Mouse (Mus musculus): ENCODE measurements around the gene Rasal2. TPM values are rescaled to one million over a fixed set of nuclear protein-coding genes. Genes with fewer than 3 reads are reported as not detected.

Gene Rasal2
- total and polyA plus RNA-seq, 3 experiments = 1.5 to 3.2 TPM; not detected in 1

DNA sequence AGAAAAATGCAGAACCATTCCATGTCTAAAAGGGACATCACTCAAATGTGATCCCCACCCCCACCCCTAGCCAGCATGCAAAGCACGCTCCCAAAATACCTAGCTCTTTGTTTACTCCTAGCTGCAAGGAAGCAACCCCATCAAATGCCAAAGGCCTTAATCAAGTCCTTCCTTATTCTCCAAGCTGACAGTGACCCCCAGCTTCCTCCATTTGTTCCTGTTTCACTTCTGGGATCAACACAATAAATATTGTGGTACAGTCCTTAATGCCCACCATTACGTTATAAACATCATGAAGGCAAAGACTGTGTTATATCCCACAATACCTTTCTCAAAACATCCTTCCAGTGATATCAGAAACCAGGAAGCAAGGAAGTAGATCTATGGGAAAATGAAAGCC, 4.2 kb upstream of the Rasal2 start:
- TF ChIP-seq ZC3H11A (IDR thresholded peaks at IDR 0.05; ENCODE audit: low read depth, low read length) = no peak
- TF ChIP-seq GABPA (IDR thresholded peaks at IDR 0.05; ENCODE audit: low read depth, low read length) = no peak
- TF ChIP-seq E2F4 (IDR thresholded peaks at IDR 0.05; ENCODE audit: borderline replicate concordance, low read depth, low read length) = no peak
- no peak for TF ChIP-seq MAX (IDR thresholded peaks at IDR 0.05; ENCODE audit: low read length)
- no peak for TF ChIP-seq USF2 (IDR thresholded peaks at IDR 0.05; ENCODE audit: borderline replicate concordance in 1 of 2, insufficient read depth in 1 of 2, low read depth in 1 of 2, low read length in 2 of 2)
- no peak for TF ChIP-seq MYB (IDR thresholded peaks at IDR 0.05; ENCODE audit: low read depth, low read length)
- TF ChIP-seq MAFK (IDR thresholded peaks at IDR 0.05; ENCODE audit: borderline replicate concordance, low read depth, low read length) = no peak
- Histone ChIP-seq H3K4me3 (ENCODE audit: control insufficient read depth in 1 of 2, insufficient read depth in 1 of 2, low read depth in 2 of 2, low read length in 2 of 2) (no peak overlapping the region), H3K36me3 (ENCODE audit: control insufficient read depth in 1 of 2, insufficient read depth in 2 of 2, low read length in 2 of 2) (peaks cover 0 to 14% of the 10 kb centered on the region in 2 experiments; a peak in 2 of 4 replicates), H3K27me3 (ENCODE audit: control insufficient read depth in 1 of 2, insufficient read depth in 2 of 2, low read length in 2 of 2) (no peaks in the 10 kb centered on the region), H3K79me2 (ENCODE audit: control insufficient read depth, insufficient read depth, low read length, poor library complexity) (peaks cover 7% of the 10 kb centered on the region; the same call in 1 of the 2 replicates), H3K4me1 (ENCODE audit: control insufficient read depth in 1 of 2, insufficient read depth in 2 of 2, low read length in 2 of 2) (peaks cover 3 to 13% of the 10 kb centered on the region in 2 experiments; a peak in 3 of 4 replicates), H3K27ac (ENCODE audit: control insufficient read depth, low read depth, low read length) (no peak overlapping the region), H3K9me3 (replicated peaks; ENCODE audit: insufficient read depth, low read length) (no peaks in the 10 kb centered on the region), H3K9ac (ENCODE audit: control insufficient read depth, low read depth, low read length, poor library complexity, severe bottlenecking) (no peak overlapping the region)
- no peak for DNase-seq (ENCODE audit: low read depth, low spot score)

DNA sequence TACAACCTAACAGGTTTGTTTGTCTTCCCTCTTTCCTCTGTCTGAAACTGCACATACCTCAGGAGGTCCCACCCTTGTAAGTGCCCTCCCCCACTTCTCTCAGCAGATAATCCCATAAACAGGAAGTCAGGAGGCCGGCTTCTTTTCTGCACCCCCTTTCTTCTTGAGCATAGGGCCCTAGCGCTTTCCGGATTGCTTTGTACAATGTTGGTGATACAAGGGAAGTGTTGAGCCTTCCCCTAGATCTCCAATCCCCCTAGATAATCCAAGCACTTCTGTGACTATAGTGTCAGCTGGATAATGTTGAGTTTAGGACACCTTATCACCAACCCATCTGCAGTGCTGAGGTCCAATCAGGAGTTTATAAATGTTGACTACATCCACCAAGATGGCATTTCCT, 3.4 kb upstream of the Rasal2 start:
- peak; percentile 28 for DNase-seq (ENCODE audit: low read depth, low spot score)
- peaks cover 0 to 15% of the 10 kb centered on the region in 2 experiments; a peak in 2 of 4 replicates for H3K36me3 ChIP-seq (ENCODE audit: control insufficient read depth in 1 of 2, insufficient read depth in 2 of 2, low read length in 2 of 2)
- H3K4me1 ChIP-seq (ENCODE audit: control insufficient read depth in 1 of 2, insufficient read depth in 2 of 2, low read length in 2 of 2) = peaks cover 3 to 13% of the 10 kb centered on the region in 2 experiments
- TF ChIP-seq JUND (IDR thresholded peaks at IDR 0.05; ENCODE audit: low read depth, low read length) (no peak), CHD1 (IDR thresholded peaks at IDR 0.05; ENCODE audit: low read depth, low read length) (no peak), POLR2AphosphoS2 (IDR thresholded peaks at IDR 0.05; ENCODE audit: low read length) (no peak), TBP (IDR thresholded peaks at IDR 0.05; ENCODE audit: low read depth, low read length) (no peak), GABPA (IDR thresholded peaks at IDR 0.05; ENCODE audit: low read depth, low read length) (no peak), NRF1 (IDR thresholded peaks at IDR 0.05; ENCODE audit: insufficient read depth, low read depth, low read length, poor library complexity, severe bottlenecking) (no peak), RAD21 (IDR thresholded peaks at IDR 0.05; ENCODE audit: low read depth, low read length) (no peak), CHD2 (IDR thresholded peaks at IDR 0.05; ENCODE audit: low read length) (no peak)
- H3K9ac ChIP-seq (ENCODE audit: control insufficient read depth, low read depth, low read length, poor library complexity, severe bottlenecking) = no peak overlapping the region
- no peaks in the 10 kb centered on the region for H3K9me3 ChIP-seq (replicated peaks; ENCODE audit: insufficient read depth, low read length)
- H3K4me3 ChIP-seq (ENCODE audit: control insufficient read depth in 1 of 2, insufficient read depth in 1 of 2, low read depth in 2 of 2, low read length in 2 of 2) = no peak overlapping the region
- H3K27me3 ChIP-seq (ENCODE audit: control insufficient read depth in 1 of 2, insufficient read depth in 2 of 2, low read length in 2 of 2) = no peaks in the 10 kb centered on the region
- H3K27ac ChIP-seq (ENCODE audit: control insufficient read depth, low read depth, low read length) = no peak overlapping the region
- peaks cover 7% of the 10 kb centered on the region; the same call in 1 of the 2 replicates for H3K79me2 ChIP-seq (ENCODE audit: control insufficient read depth, insufficient read depth, low read length, poor library complexity)

Measured in MEL (cell line).